Mouse (Mus musculus): ENCODE data around the gene Fezf2. TPM values are rescaled to one million over a fixed set of nuclear protein-coding genes. Genes with fewer than 3 reads are reported as not detected.

Fezf2 gene
- polyA plus RNA-seq, 1 experiment from 2014 or later = 0.21 TPM

- Histone ChIP-seq H3K4me1 (peaks cover 15% of the 10 kb centered on the region), H3K27ac (no peak overlapping the region), H3K4me2 (no peak overlapping the region), H3K9ac (no peak overlapping the region), H3K4me3 (no peak overlapping the region), H3K9me3 (no peaks in the 10 kb centered on the region), H3K36me3 (no peaks in the 10 kb centered on the region), H3K27me3 (peaks cover 98% of the 10 kb centered on the region)
- ATAC-seq (ENCODE audit: borderline replicate concordance, extremely low read depth, low FRiP score, low TSS enrichment) = no peak
- WGBS = 5% methylated on average over 15 of the region's 15 CpGs
Measured at GRCm38 (mm10) chr14:12349334-12350090, 1.5 kb upstream of the Fezf2 start.

GRCm38 (mm10) chr14:12346865-12347600 lies 956 bp downstream of the Fezf2 start:
- Histone ChIP-seq H3K4me2 (peak overlapping the region; percentile 40), H3K9ac (no peak overlapping the region), H3K4me1 (peaks cover 17% of the 10 kb centered on the region), H3K27me3 (peaks cover 100% of the 10 kb centered on the region), H3K36me3 (no peaks in the 10 kb centered on the region), H3K9me3 (no peaks in the 10 kb centered on the region), H3K27ac (no peak overlapping the region), H3K4me3 (peak overlapping the region; percentile 24)
- 3% methylated on average over 26 of the region's 26 CpGs for WGBS
- no peak for ATAC-seq (ENCODE audit: borderline replicate concordance, extremely low read depth, low FRiP score, low TSS enrichment)

GRCm38 (mm10) chr14:12346011-12346864 lies 1.8 kb downstream of the Fezf2 start:
- Histone ChIP-seq H3K27ac (no peak overlapping the region), H3K27me3 (peaks cover 100% of the 10 kb centered on the region), H3K9me3 (no peaks in the 10 kb centered on the region), H3K4me3 (peak overlapping the region; percentile 24), H3K36me3 (no peaks in the 10 kb centered on the region), H3K4me1 (peaks cover 19% of the 10 kb centered on the region), H3K9ac (no peak overlapping the region), H3K4me2 (peak overlapping the region; percentile 40)
- 1% methylated on average over 50 of the region's 50 CpGs for WGBS
- ATAC-seq (ENCODE audit: borderline replicate concordance, extremely low read depth, low FRiP score, low TSS enrichment) = no peak

- no peak for ATAC-seq (ENCODE audit: borderline replicate concordance, extremely low read depth, low FRiP score, low TSS enrichment)
- WGBS = 2% methylated on average over 40 of the region's 40 CpGs
Measured at GRCm38 (mm10) chr14:12345241-12345921, 2.6 kb downstream of the Fezf2 start.

GRCm38 (mm10) chr14:12344746-12345240 lies 3.2 kb downstream of the Fezf2 start:
- no peak overlapping the region for H3K27ac ChIP-seq
- peaks cover 20% of the 10 kb centered on the region for H3K4me1 ChIP-seq
- peaks cover 100% of the 10 kb centered on the region for H3K27me3 ChIP-seq
- peak overlapping the region; percentile 1; the same call in 1 of the 2 replicates for H3K4me3 ChIP-seq
- no peak overlapping the region for H3K9ac ChIP-seq
- H3K9me3 ChIP-seq = no peaks in the 10 kb centered on the region
- WGBS = 1% methylated on average over 39 of the region's 39 CpGs
- H3K36me3 ChIP-seq = no peaks in the 10 kb centered on the region
- H3K4me2 ChIP-seq = peak overlapping the region; percentile 16
- ATAC-seq (ENCODE audit: borderline replicate concordance, extremely low read depth, low FRiP score, low TSS enrichment) = no peak

More at GRCm38 (mm10) chr14:12345241-12345921, 2.6 kb downstream of the Fezf2 start:
- Histone ChIP-seq H3K4me2 (peak overlapping the region; percentile 40; the same call in 1 of the 2 replicates), H3K36me3 (no peaks in the 10 kb centered on the region), H3K9ac (no peak overlapping the region), H3K4me1 (peaks cover 20% of the 10 kb centered on the region), H3K27ac (no peak overlapping the region), H3K4me3 (0 out of 2 replicates have a peak overlapping the region, but pooled peaks have one; percentile 1), H3K27me3 (peaks cover 100% of the 10 kb centered on the region), H3K9me3 (no peaks in the 10 kb centered on the region)

GRCm38 (mm10) chr14:12344061-12344745 lies 3.8 kb downstream of the Fezf2 start:
- Histone ChIP-seq H3K9ac (no peak overlapping the region), H3K4me3 (0 out of 2 replicates have a peak overlapping the region, but pooled peaks have one; percentile 1), H3K36me3 (no peaks in the 10 kb centered on the region), H3K27me3 (peaks cover 100% of the 10 kb centered on the region), H3K9me3 (no peaks in the 10 kb centered on the region), H3K27ac (no peak overlapping the region), H3K4me2 (peak overlapping the region; percentile 16), H3K4me1 (peaks cover 20% of the 10 kb centered on the region)
- no peak for ATAC-seq (ENCODE audit: borderline replicate concordance, extremely low read depth, low FRiP score, low TSS enrichment)
- WGBS = 3% methylated on average over 24 of the region's 24 CpGs

GRCm38 (mm10) chr14:12343451-12343941 lies 4.5 kb downstream of the Fezf2 start:
- no peak for ATAC-seq (ENCODE audit: borderline replicate concordance, extremely low read depth, low FRiP score, low TSS enrichment)
- WGBS = 3% methylated on average over 20 of the region's 20 CpGs
- no peaks in the 10 kb centered on the region for H3K9me3 ChIP-seq

GRCm38 (mm10) chr14:12342458-12343131 lies 5.4 kb downstream of the Fezf2 start:
- WGBS = 2% methylated on average over 23 of the region's 23 CpGs
- Histone ChIP-seq H3K9ac (no peak overlapping the region), H3K4me3 (no peak overlapping the region), H3K27me3 (peaks cover 100% of the 10 kb centered on the region), H3K27ac (no peak overlapping the region), H3K9me3 (no peaks in the 10 kb centered on the region), H3K4me2 (no peak overlapping the region), H3K4me1 (peaks cover 20% of the 10 kb centered on the region), H3K36me3 (no peaks in the 10 kb centered on the region)
- no peak for ATAC-seq (ENCODE audit: borderline replicate concordance, extremely low read depth, low FRiP score, low TSS enrichment)

More at GRCm38 (mm10) chr14:12343451-12343941, 4.5 kb downstream of the Fezf2 start:
- Histone ChIP-seq H3K27ac (no peak overlapping the region), H3K4me1 (peaks cover 20% of the 10 kb centered on the region), H3K4me2 (no peak overlapping the region), H3K27me3 (peaks cover 100% of the 10 kb centered on the region), H3K4me3 (no peak overlapping the region), H3K9ac (no peak overlapping the region), H3K36me3 (no peaks in the 10 kb centered on the region)

GRCm38 (mm10) chr14:12341789-12342457 lies 6.1 kb downstream of the Fezf2 start:
- Histone ChIP-seq H3K9me3 (no peaks in the 10 kb centered on the region), H3K27ac (no peak overlapping the region), H3K9ac (no peak overlapping the region), H3K4me2 (no peak overlapping the region), H3K4me1 (peaks cover 20% of the 10 kb centered on the region), H3K27me3 (peaks cover 100% of the 10 kb centered on the region), H3K36me3 (no peaks in the 10 kb centered on the region), H3K4me3 (no peak overlapping the region)
- WGBS = 5% methylated on average over 24 of the region's 24 CpGs
- no peak for ATAC-seq (ENCODE audit: borderline replicate concordance, extremely low read depth, low FRiP score, low TSS enrichment)
